Mouse (Mus musculus) C2C12 (cell line): ENCODE measurements at regions not wholly inside any gene's neighbourhood (a gene's known extent, or its start where the extent isn't known, plus 50 kb on each side); places are given as distances from the start of the nearest gene placed in this dataset.

Source experiments
- H3K27me3 ChIP-seq: one replicate; pipeline ENCODE4 v1.6.1; 2011; ENCODE audit not compliant: control insufficient read depth, insufficient read depth, insufficient read length
- H3K36me3 ChIP-seq: one replicate; pipeline ENCODE4 v1.6.1; 2011; ENCODE audit not compliant: control insufficient read depth, insufficient read depth
- H3K4me3 ChIP-seq: one replicate; pipeline ENCODE4 v1.5.1; 2011; ENCODE audit warnings: mild to moderate bottlenecking, control low read depth; ENCODE audit not compliant: poor library complexity, insufficient read depth, severe bottlenecking
- H3K79me2 ChIP-seq: one replicate; pipeline ENCODE4 v1.6.1; 2011; ENCODE audit not compliant: control insufficient read depth, insufficient read depth
- H3K79me3 ChIP-seq: one replicate; pipeline ENCODE4 v1.6.1; 2011; ENCODE audit warnings: low read depth, control low read depth
- H3ac ChIP-seq: one replicate; pipeline ENCODE3; 2011; ENCODE audit warnings: low read depth; ENCODE audit not compliant: control insufficient read depth, insufficient read length
- CEBPB ChIP-seq: IDR thresholded peaks from one replicate; pipeline ENCODE4 v1.6.1; 2011; ENCODE audit warnings: low read depth, mild to moderate bottlenecking, control low read depth, moderate library complexity
- CTCF ChIP-seq: IDR thresholded peaks from one replicate; pipeline ENCODE4 v1.5.1; 2011; ENCODE audit not compliant: control insufficient read depth, insufficient read depth, insufficient read length
- FOSL1 ChIP-seq: IDR thresholded peaks from one replicate; pipeline ENCODE4 v1.8.0; 2011; ENCODE audit warnings: mild to moderate bottlenecking, low read length; ENCODE audit not compliant: poor library complexity, insufficient read depth, severe bottlenecking
- MAX ChIP-seq: IDR thresholded peaks from one replicate; pipeline ENCODE4 v1.6.1; 2011; ENCODE audit warnings: mild to moderate bottlenecking, control low read depth
- MYOD1 ChIP-seq: IDR thresholded peaks from one replicate; pipeline ENCODE4 v1.6.1; 2011; ENCODE audit warnings: low read depth; ENCODE audit not compliant: control insufficient read depth, insufficient read length
- MYOG ChIP-seq: IDR thresholded peaks from one replicate; pipeline ENCODE4 v1.6.1; 2011; ENCODE audit not compliant: control insufficient read depth, insufficient read length; ENCODE audit errors: extremely low read depth
- USF1 ChIP-seq: IDR thresholded peaks from one replicate; pipeline ENCODE4 v1.6.1; 2011; ENCODE audit warnings: low read depth, mild to moderate bottlenecking, control low read depth, moderate library complexity

DNA sequence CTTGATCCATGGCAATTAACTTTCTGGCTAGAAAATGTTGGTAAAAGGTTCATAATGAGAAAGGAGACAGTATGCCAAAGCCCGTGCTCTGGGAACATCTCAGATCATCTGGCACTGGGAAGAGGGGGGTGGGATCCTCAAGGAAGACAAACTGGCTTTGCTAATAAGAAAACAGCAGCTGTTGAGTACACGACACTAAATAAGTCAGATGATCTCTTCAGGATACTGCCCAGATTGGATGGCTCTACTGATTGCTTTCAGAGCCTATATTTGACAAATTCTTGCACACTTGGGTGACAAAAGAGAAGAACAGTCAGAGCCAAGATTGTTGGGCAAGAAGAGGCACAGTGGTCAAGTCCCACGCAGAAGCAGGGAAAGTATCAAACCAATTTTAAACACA is 443.7 kb downstream of the Tns3 start:
- TF ChIP-seq MAX (no peak), FOSL1 (no peak), CTCF (no peak), USF1 (no peak), CEBPB (no peak), MYOG (no peak)
- Histone ChIP-seq H3ac (no peak overlapping the region), H3K4me3 (no peak overlapping the region), H3K79me3 (no peaks in the 10 kb centered on the region), H3K36me3 (no peaks in the 10 kb centered on the region), H3K27me3 (no peaks in the 10 kb centered on the region), H3K79me2 (no peaks in the 10 kb centered on the region)

DNA sequence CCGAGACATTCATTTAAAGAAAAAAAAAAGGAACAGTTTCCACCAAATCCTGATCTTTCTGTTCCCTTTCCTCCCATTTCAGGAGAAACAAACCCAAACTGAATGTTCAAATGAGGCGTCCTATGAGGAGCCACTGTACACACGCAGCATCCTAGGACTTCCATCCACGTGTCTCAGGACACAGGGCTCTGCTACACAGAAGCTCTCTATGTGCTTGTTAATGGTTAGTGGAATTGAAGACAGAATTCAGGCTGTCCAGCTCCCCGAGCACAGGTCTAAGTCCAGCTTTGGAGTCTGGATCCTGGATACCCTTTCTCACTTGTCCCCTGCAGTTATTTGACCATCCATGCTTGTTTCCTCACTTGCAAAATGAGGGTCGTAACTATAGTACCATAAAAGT is 444.4 kb downstream of the Tns3 start:
- TF ChIP-seq FOSL1 (no peak), USF1 (no peak), CEBPB (no peak), MAX (no peak), MYOD1 (no peak), CTCF (no peak), MYOG (no peak)
- no peak overlapping the region for H3ac ChIP-seq
- no peaks in the 10 kb centered on the region for H3K36me3 ChIP-seq
- H3K79me3 ChIP-seq, result no peaks in the 10 kb centered on the region
- H3K79me2 ChIP-seq, result no peaks in the 10 kb centered on the region
- no peak overlapping the region for H3K4me3 ChIP-seq
- H3K27me3 ChIP-seq, result no peaks in the 10 kb centered on the region

DNA sequence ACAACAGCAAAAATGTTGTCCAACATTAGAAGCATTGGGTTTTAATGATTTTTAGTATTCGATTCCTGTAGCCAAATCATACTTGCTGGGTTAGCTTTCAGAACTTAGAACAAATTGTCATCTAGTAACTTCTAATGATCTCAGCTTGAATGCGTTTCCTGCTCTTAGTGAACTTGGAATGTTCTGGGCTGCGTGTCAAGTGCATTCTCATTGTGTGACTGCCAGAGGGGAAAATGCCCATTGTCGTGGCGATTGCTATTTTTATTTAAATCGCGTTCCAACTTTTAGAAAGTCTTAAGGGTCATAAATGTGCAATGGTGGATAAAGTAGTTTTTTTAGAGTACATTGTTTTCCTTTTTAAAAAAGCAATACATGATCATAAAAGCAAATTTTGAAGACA is 448.7 kb downstream of the Tns3 start:
- no peak overlapping the region for H3ac ChIP-seq
- no peaks in the 10 kb centered on the region for H3K79me2 ChIP-seq
- no peaks in the 10 kb centered on the region for H3K27me3 ChIP-seq
- no peak for TF ChIP-seq MAX
- no peak for TF ChIP-seq FOSL1
- no peak for TF ChIP-seq USF1
- no peak for TF ChIP-seq MYOG
- TF ChIP-seq CTCF, result no peak
- no peak for TF ChIP-seq CEBPB
- H3K79me3 ChIP-seq, result no peaks in the 10 kb centered on the region
- no peaks in the 10 kb centered on the region for H3K36me3 ChIP-seq
- H3K4me3 ChIP-seq, result no peak overlapping the region

DNA sequence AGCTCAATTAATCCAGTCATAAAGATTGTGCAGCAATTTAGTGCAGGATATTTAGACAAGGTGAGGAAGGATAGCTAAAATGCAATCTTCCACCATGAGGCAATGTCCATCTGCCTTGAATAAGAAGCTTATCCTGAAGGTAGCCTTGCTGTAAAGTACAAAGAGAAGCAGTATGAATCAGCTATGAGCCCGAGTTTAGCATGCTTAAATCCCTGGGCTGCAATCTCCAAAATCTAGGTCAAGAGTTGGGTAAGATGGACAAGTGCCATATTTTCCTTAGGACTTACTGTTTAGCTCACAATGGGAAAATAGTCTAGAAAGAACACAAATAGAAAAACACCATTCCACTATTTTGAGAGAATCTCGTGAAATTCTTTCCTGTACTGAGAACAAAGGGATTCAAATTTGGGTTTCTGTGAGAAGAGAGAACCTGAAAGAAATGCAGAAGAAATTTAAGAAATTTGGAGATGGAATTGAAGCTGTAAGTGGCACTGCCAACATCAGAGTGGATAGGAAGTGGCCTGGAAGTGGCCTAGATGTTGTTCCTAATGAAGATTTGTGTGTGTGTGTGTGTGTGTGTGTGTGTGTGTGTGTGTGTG is 449.9 kb downstream of the Tns3 start:
- Histone ChIP-seq H3K79me3 (no peaks in the 10 kb centered on the region), H3ac (no peak overlapping the region), H3K4me3 (no peak overlapping the region), H3K27me3 (no peaks in the 10 kb centered on the region), H3K36me3 (no peaks in the 10 kb centered on the region), H3K79me2 (no peaks in the 10 kb centered on the region)
- TF ChIP-seq FOSL1 (no peak), MYOD1 (no peak), CEBPB (no peak), MYOG (no peak), MAX (no peak), CTCF (no peak), USF1 (no peak)

DNA sequence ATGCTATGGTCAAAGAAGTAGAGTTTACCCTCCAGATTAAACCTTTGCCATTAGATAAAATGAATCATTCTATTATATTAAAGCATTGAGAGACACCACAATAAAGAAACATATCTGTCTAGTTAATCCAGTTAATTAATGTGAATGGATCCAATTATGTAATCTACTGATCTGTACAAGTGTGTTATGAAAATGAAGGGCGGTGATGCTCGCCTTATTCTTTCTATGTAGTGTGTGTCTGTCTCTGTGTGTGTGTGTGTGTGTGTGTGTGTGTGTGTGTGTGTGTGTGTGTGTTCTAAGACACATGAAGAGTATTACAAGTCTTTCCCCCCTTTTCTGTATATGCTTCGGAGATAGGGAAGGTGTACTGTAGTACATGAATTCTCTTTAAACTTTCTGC is 451.2 kb downstream of the Tns3 start:
- no peak overlapping the region for H3ac ChIP-seq
- no peak for TF ChIP-seq MYOG
- TF ChIP-seq CEBPB, result no peak
- no peak for TF ChIP-seq MAX
- TF ChIP-seq CTCF, result no peak
- TF ChIP-seq USF1, result no peak
- TF ChIP-seq MYOD1, result no peak
- TF ChIP-seq FOSL1, result no peak

DNA sequence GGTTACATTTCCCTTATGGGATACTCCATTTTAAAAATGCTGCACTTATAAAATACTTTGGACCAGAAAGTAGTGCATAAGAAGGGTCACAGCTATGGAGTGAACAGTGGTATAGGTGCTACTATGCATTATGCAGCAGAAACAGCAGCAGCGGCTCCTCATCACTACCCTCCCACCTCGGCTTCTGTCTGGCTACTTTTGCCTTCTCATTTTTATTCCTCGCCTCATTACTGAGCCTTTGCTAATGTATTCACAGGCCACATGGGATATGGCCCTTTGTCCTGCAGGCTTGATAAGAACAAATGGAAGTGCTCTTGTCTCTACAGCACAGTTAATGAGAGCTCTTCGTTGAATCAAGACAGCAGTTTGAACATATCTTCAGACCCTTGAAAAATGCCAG is 451.6 kb downstream of the Tns3 start:
- Histone ChIP-seq H3K79me2 (no peaks in the 10 kb centered on the region), H3K27me3 (no peaks in the 10 kb centered on the region)
- TF ChIP-seq FOSL1, result no peak
- TF ChIP-seq MYOD1, result no peak

More for the DNA sequence above, 451.2 kb downstream of the Tns3 start:
- no peak overlapping the region for H3K4me3 ChIP-seq
- no peaks in the 10 kb centered on the region for H3K36me3 ChIP-seq
- H3K79me3 ChIP-seq, result no peaks in the 10 kb centered on the region
- H3K27me3 ChIP-seq, result no peaks in the 10 kb centered on the region
- H3K79me2 ChIP-seq, result no peaks in the 10 kb centered on the region

More for the DNA sequence above, 451.6 kb downstream of the Tns3 start:
- Histone ChIP-seq H3K4me3 (no peak overlapping the region), H3K36me3 (no peaks in the 10 kb centered on the region), H3ac (no peak overlapping the region), H3K79me3 (no peaks in the 10 kb centered on the region)
